Mouse (Mus musculus) C2C12 (cell line): ENCODE results near the gene Gm18596.
"Not testable (repeated sequence)": the region's sequence is repeated elsewhere in the genome, so short reads cannot be mapped to it uniquely, and the experiment has no call there.

ENCODE experiments used
- CTCF ChIP-seq: IDR thresholded peaks from one replicate; pipeline ENCODE4 v1.5.1; 2011; ENCODE audit not compliant: control insufficient read depth, insufficient read depth, insufficient read length
- FOSL1 ChIP-seq: IDR thresholded peaks from one replicate; pipeline ENCODE4 v1.8.0; 2011; ENCODE audit warnings: mild to moderate bottlenecking, low read length; ENCODE audit not compliant: poor library complexity, insufficient read depth, severe bottlenecking
- USF1 ChIP-seq: IDR thresholded peaks from one replicate; pipeline ENCODE4 v1.6.1; 2011; ENCODE audit warnings: low read depth, mild to moderate bottlenecking, control low read depth, moderate library complexity

DNA sequence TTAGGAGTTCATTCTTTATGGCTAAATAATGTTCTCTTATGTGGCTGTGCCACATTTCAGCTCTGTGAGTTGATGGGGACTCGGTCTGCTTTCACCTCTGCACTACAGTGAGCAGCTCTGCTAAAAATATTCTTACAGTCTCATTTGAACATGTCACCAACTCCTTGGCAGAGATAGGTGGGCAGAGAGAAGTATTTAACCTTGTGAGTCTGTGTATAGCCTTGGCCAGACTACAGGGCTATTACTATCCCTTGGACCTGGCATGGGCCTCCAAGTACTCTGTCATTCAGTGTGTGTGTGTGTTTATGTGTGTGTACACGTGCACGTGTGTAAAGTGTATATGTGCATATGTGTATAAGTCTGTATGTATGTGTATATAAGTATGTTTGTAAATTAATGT is 41.0 kb upstream of the Gm18596 start:
- not testable (repeated sequence) for TF ChIP-seq CTCF, FOSL1, USF1
